Mouse (Mus musculus) mouse embryonic stem cell (cell line): ENCODE data around the gene Ets2.

ENCODE experiments used
- in situ Hi-C, 2 experiments: fragments of 300-500 bp; cut with MboI; formaldehyde crosslinking; loops; 1 replicate in 1 of 2; 3 replicates in 1 of 2; pipeline ENCODE4 v1.14.3; 2019 to 2020; ENCODE audit warnings: low sequenced_read_pairs in 2 of 2, low pct_unique_long_range_greater_than_20kb in 1 of 2, mixed read lengths in 1 of 2; ENCODE audit not compliant: unreplicated experiment in 1 of 2

Ets2 gene

GRCm38 (mm10) chr16:95701802-95702561, at the start of gene Ets2:
Ets2 (plus strand) TSS chr16:95702075.
- in situ Hi-C loops = no loop called here

- in situ Hi-C loops = no loop called here
Measured at GRCm38 (mm10) chr16:95654204-95654611, 47.7 kb upstream of the Ets2 start.

- in situ Hi-C loops = no loop called here
Measured at GRCm38 (mm10) chr16:95656535-95656934, 45.3 kb upstream of the Ets2 start.

GRCm38 (mm10) chr16:95657187-95657586, 44.7 kb upstream of the Ets2 start:
- in situ Hi-C loops = no loop called here

- in situ Hi-C loops = no loop called here
Measured at GRCm38 (mm10) chr16:95657756-95658155, 44.1 kb upstream of the Ets2 start.

GRCm38 (mm10) chr16:95658836-95659430, 42.9 kb upstream of the Ets2 start:
- in situ Hi-C loops = no loop called here

- in situ Hi-C loops = no loop called here
Measured at GRCm38 (mm10) chr16:95659461-95659860, 42.4 kb upstream of the Ets2 start.

GRCm38 (mm10) chr16:95660909-95661308, 41.0 kb upstream of the Ets2 start:
- in situ Hi-C loops = no loop called here

- in situ Hi-C loops = no loop called here
Measured at GRCm38 (mm10) chr16:95665472-95666131, 36.3 kb upstream of the Ets2 start.

GRCm38 (mm10) chr16:95666288-95666687, 35.6 kb upstream of the Ets2 start:
- in situ Hi-C loops = no loop called here

GRCm38 (mm10) chr16:95667395-95668150, 34.3 kb upstream of the Ets2 start:
- in situ Hi-C loops = no loop called here

GRCm38 (mm10) chr16:95668151-95668993, 33.5 kb upstream of the Ets2 start:
- in situ Hi-C loops = no loop called here

- in situ Hi-C loops = no loop called here
Measured at GRCm38 (mm10) chr16:95674452-95674921, 27.4 kb upstream of the Ets2 start.

GRCm38 (mm10) chr16:95675212-95675611, 26.7 kb upstream of the Ets2 start:
- in situ Hi-C loops = no loop called here

GRCm38 (mm10) chr16:95676668-95677067, 25.2 kb upstream of the Ets2 start:
- in situ Hi-C loops = no loop called here

- in situ Hi-C loops = no loop called here
Measured at GRCm38 (mm10) chr16:95682431-95682892, 19.4 kb upstream of the Ets2 start.

GRCm38 (mm10) chr16:95685807-95686206, 16.1 kb upstream of the Ets2 start:
- in situ Hi-C loops = no loop called here

- in situ Hi-C loops = no loop called here
Measured at GRCm38 (mm10) chr16:95686246-95686645, 15.6 kb upstream of the Ets2 start.
